Mouse (Mus musculus) testis, adult 10 weeks (tissue): ENCODE results near the gene Necap1. TPM values are rescaled to one million over a fixed set of nuclear protein-coding genes. Genes with fewer than 3 reads are reported as not detected.

Experiments
- polyA plus RNA-seq: library from polyadenylated mRNA; stranded (reverse); fragments of 350-450 nt; fragmentation: Illumina TruSeq; extraction: RNeasy Lipid Tissue Mini Kit (QIAGEN cat#74804); gene quantifications from one replicate; pipeline ENCODE4 v1.2.3, GENCODE M21; 2014; ENCODE audit warnings: low read depth, low replicate concordance

Necap1 gene
- 18.8 TPM for polyA plus RNA-seq

DNA sequence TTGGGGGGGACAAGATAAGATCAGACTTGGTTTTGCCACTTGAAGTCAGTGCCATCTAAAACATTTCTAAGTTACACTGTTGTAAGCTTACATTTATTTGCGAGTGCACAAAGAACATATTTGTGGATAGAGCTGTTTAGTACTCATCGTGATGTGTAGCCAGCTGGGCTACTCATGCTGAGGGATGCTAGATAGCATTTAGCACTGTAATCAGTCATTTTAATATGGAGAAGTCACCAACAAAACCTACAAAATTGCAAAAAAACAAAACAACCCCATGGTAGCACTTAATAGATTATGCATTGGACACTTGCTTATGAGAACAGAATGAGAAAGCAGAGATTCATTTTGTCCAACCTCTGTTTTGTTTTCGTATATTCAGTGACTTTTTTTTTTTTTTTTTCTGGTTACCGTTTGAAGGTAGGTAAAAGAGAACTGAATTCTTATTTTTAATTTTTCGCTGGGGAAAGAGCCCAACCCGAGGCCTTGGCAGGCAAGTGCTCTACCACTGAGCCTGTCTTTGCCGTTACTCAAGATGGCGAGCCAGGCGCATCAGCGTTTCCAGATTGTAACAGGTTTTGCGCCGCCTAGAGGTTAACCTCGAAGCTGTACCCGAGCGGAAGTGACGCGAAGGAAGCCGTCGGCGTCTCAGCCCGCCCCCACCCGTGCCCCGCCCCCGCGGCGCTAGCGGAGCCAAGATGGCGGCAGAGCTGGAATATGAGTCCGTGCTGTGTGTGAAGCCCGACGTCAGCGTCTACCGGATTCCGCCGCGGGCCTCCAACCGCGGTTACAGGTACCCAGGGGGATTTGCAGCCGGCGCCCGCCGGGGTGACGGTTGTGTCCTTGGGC, at the start of gene Necap1:
Gene Necap1 (plus strand): TSS at position 604 of the 849 bp plus-strand sequence.

DNA sequence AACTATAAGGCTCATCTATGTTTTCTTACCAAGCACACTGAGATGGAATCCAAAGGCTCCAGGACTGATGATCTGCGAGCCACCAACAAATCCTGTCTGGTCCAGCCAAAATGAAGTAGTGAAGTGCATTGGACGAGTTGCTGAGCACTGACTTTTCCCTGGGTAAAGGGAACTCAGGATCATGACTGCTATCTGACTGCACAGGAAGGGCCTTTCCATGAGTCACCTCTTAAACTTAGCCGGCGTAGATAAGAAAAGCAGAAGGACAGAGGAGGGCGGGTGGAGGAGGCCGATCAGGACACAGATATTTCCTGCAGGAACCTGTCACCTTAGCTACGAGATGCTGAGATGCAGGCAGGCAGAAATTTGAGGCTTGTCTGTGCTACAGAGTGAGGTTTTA, 18.3 kb upstream of the Necap1 start, which contains the start of gene C3ar1:
Gene C3ar1 (minus strand): TSS at position 207 of the 400 bp plus-strand sequence.

DNA sequence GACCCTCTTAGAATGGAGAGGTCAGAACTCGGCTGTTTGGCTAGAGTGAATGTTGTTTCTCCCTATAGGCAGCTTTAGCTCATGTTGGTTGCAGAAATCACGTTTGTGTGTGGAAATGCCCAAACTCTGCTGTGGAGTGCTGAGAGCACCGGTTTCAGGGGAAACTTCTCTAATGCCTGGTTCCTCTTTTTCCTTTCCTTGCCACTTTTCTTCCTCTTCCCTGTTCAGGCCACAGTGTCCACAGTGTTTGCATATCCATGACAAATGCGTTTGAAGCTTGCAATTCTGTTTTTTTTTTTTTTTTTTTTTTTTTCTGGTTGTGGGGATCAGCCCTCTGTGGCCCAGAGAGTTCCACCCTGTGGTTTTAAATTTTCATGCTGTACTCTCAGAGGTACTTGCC, 47.2 kb downstream of the Necap1 start, which contains the start of gene Clec4a1:
Gene Clec4a1 (plus strand): TSS at position 398 of the 400 bp plus-strand sequence.

Other genes with a start within 250 kb of the Necap1 start
- gene Dppa3, start 248.1 kb upstream of the Necap1 start, polyA plus RNA-seq, result not detected
- gene Nanog, start 167.0 kb upstream of the Necap1 start, polyA plus RNA-seq, result 0.17 TPM
- 481 TPM for gene Slc2a3, start 72.8 kb upstream of the Necap1 start, polyA plus RNA-seq
- 2.1 TPM for gene Foxj2, start 54.6 kb upstream of the Necap1 start, polyA plus RNA-seq
- gene C3ar1, start 18.3 kb upstream of the Necap1 start, polyA plus RNA-seq, result 0.88 TPM
- gene Clec4a1, start 47.4 kb downstream of the Necap1 start, polyA plus RNA-seq, result 2.4 TPM
- gene Clec4a3, start 78.0 kb downstream of the Necap1 start, polyA plus RNA-seq, result 2.5 TPM
- 0.91 TPM for gene Clec4a4, start 115.9 kb downstream of the Necap1 start, polyA plus RNA-seq
- 0.64 TPM for gene Clec4b1, start 175.5 kb downstream of the Necap1 start, polyA plus RNA-seq
- 11.9 TPM for gene Clec4a2, start 232.0 kb downstream of the Necap1 start, polyA plus RNA-seq